Mouse (Mus musculus) liver, embryonic 14.5 days (tissue): ENCODE results near the gene Syce3.

Experiments used
- CTCF ChIP-seq: IDR thresholded peaks from 2 replicates; pipeline ENCODE4 v1.5.1; 2016; ENCODE audit warnings: antibody characterized with exemption, low read depth, control low read depth
- EP300 ChIP-seq: IDR thresholded peaks from 2 replicates; pipeline ENCODE4 v1.6.1; 2016; ENCODE audit warnings: antibody characterized with exemption, low read depth

- TF ChIP-seq CTCF (no peak), EP300 (no peak)
These were observed 22.6 kb upstream of the Syce3 start for GRCm38 (mm10) chr15:89432946-89433345.
